Mouse (Mus musculus) bone marrow, adult 2 months (tissue): ENCODE results near the gene Hivep3.

Experiments
- CTCF ChIP-seq: fragments of 200-500 bp; IDR thresholded peaks from 2 replicates; pipeline ENCODE4 v1.5.1; 2011; ENCODE audit warnings: low read length, control low read depth; ENCODE audit not compliant: control insufficient read depth, insufficient read depth
- POLR2A ChIP-seq: fragments of 200-500 bp; IDR thresholded peaks from 2 replicates; pipeline ENCODE4 v1.6.1; 2011; ENCODE audit warnings: low read depth, mild to moderate bottlenecking, control low read depth, low read length, borderline replicate concordance; ENCODE audit not compliant: control insufficient read depth

- TF ChIP-seq CTCF (no peak), POLR2A (no peak)
Observed at GRCm38 (mm10) chr4:119903328-119903727, 169.7 kb downstream of the Hivep3 start.
